Mouse (Mus musculus) activated CD4-positive, CD25-positive, alpha-beta regulatory T cell, adult 4 months (primary cell): ENCODE data around the gene Cbr4. TPM values are rescaled to one million over a fixed set of nuclear protein-coding genes. Genes with fewer than 3 reads are reported as not detected.

Experiments used
- ATAC-seq: one replicate; pipeline ENCODE4 v1.8.0; 2017
- polyA plus RNA-seq, 2 experiments: library from polyadenylated mRNA; unstranded; fragments of 100-300 nt; shearing (Covaris generic); gene quantifications; one replicate each; pipeline ENCODE4 v1.2.1; 2017

The Cbr4 gene
- polyA plus RNA-seq, 2 experiments from 2014 or later, result 17.3 to 27.7 TPM

GRCm38 (mm10) chr8:61497110-61497509, 9.6 kb downstream of the Cbr4 start:
- no peak for ATAC-seq

GRCm38 (mm10) chr8:61499035-61499434, 11.5 kb downstream of the Cbr4 start:
- ATAC-seq, result no peak

- ATAC-seq, result no peak
These were observed 13.4 kb downstream of the Cbr4 start for GRCm38 (mm10) chr8:61500914-61501313.

- no peak for ATAC-seq
These were observed 14.7 kb downstream of the Cbr4 start for GRCm38 (mm10) chr8:61502277-61502676.

- ATAC-seq, result no peak
These were observed 27.8 kb downstream of the Cbr4 start for GRCm38 (mm10) chr8:61515110-61515930.

- ATAC-seq, result peak; percentile 76
These were observed 28.6 kb downstream of the Cbr4 start for GRCm38 (mm10) chr8:61515931-61516744.

GRCm38 (mm10) chr8:61516745-61517501, 29.4 kb downstream of the Cbr4 start:
- no peak for ATAC-seq

- peak; percentile 41 for ATAC-seq
These were observed 30.1 kb downstream of the Cbr4 start for GRCm38 (mm10) chr8:61517502-61518185.

- ATAC-seq, result peak; percentile 52
These were observed 34.6 kb downstream of the Cbr4 start for GRCm38 (mm10) chr8:61522132-61522531.

GRCm38 (mm10) chr8:61527037-61527436, 39.5 kb downstream of the Cbr4 start:
- ATAC-seq, result no peak

- ATAC-seq, result no peak
These were observed 40.7 kb downstream of the Cbr4 start for GRCm38 (mm10) chr8:61528197-61528596.

GRCm38 (mm10) chr8:61528642-61529041, 41.1 kb downstream of the Cbr4 start:
- ATAC-seq, result no peak

- ATAC-seq, result no peak
These were observed 44.6 kb downstream of the Cbr4 start for GRCm38 (mm10) chr8:61531944-61532795.

- ATAC-seq, result no peak
These were observed 45.3 kb downstream of the Cbr4 start for GRCm38 (mm10) chr8:61532831-61533230.

GRCm38 (mm10) chr8:61533356-61533926, 45.9 kb downstream of the Cbr4 start:
- ATAC-seq, result no peak

GRCm38 (mm10) chr8:61535472-61535871, 47.9 kb downstream of the Cbr4 start:
- no peak for ATAC-seq

GRCm38 (mm10) chr8:61537471-61537870, 49.9 kb downstream of the Cbr4 start:
- no peak for ATAC-seq

- peak; percentile 96 for ATAC-seq
These were observed 52.4 kb downstream of the Cbr4 start for GRCm38 (mm10) chr8:61539828-61540500.

- no peak for ATAC-seq
These were observed 62.1 kb downstream of the Cbr4 start for GRCm38 (mm10) chr8:61549585-61549984.

- no peak for ATAC-seq
These were observed 62.6 kb downstream of the Cbr4 start for GRCm38 (mm10) chr8:61550006-61550748.
